Mouse (Mus musculus): ENCODE data around the gene Fam69a. TPM values are rescaled to one million over a fixed set of nuclear protein-coding genes. Genes with fewer than 3 reads are reported as not detected.

Gene Fam69a
- 1.5 and 2.3 TPM in 2 replicates for polyA plus RNA-seq (2012)

DNA sequence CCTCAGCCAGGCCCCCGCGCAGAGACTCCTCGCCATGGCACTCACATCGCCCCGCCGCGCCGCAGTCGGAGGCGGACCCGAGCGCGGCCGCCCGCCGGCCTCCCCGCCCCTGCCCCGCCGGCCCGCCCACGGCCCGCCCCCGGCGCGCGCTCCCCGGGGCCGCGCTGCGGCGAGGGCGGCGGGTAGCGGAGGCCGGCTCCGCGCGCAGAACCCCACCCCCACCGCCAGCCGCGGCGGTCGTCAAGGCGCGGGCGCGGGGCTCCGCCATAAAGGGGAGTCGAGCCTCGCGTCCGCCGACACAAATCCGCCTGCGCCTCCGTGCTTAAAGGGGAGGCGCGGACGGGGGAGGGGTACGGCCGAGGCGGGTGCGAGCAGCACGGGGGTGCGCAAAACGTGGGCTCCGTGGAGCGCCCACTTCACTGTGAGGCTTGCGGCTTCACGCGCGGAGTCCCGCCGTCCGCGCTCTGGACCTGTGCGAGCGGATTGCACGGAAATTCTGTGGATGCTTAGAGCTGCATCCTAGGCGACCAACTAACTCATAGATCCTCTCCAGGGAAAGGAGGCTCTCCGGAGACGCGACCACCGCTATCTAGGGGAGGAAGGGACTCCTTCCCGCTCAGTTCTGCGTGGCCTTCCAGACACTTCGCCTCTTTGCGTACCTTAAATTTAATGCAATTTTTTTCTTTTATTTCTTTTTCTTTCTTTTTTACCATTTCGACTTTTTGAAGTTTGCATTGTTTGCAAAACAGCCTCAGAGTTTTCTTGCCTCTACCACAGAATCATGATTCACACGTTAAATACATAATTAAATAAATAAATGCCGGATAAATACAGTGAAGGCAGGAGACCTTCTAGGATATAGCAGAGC is at the start of gene Fam69a:
TSS of gene Fam69a (minus strand) at position 119 of the 868 bp plus-strand sequence.
- TF ChIP-seq GATA1 (IDR thresholded peaks at IDR 0.05; ENCODE audit: low read length) = no peak

DNA sequence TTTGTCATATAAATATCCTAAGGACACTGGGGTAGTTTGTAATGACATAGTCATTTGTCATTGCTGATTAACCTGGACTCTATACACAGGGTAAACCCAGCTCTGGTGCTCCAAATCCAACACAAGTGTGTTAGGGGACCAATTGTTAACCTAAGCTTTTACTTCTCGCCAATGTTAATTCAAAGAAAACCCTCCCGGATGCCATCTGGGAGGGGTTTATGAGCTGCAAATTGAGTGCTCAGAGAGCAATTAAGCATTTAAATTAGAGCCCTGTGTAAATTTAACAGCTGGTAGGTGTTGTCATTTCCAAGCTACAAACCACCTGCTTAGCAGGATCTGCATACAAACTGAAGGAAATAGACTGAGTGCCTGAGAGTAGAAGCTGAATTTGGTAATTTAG is 48.6 kb upstream of the Fam69a start:
- no peak for TF ChIP-seq GATA1 (IDR thresholded peaks at IDR 0.05; ENCODE audit: low read length)

DNA sequence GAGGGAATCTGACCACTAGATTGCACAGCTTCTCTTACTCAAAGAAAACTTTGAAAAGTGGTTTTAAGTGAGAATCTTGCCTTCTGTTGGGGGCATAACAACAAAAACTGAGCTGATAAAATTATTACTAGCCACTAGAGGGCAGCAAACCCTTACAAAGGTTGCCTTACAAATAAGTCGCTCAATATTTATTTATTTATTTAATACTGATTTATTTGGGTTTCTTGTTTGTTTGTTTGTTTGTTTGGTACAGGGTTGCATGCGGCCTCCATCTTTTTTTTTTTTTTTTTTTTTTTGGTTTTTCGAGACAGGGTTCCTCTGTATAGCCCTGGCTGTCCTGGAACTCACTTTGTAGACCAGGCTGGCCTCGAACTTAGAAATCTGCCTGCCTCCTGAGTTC is 47.3 kb upstream of the Fam69a start:
- TF ChIP-seq GATA1 (IDR thresholded peaks at IDR 0.05; ENCODE audit: low read length) = no peak

DNA sequence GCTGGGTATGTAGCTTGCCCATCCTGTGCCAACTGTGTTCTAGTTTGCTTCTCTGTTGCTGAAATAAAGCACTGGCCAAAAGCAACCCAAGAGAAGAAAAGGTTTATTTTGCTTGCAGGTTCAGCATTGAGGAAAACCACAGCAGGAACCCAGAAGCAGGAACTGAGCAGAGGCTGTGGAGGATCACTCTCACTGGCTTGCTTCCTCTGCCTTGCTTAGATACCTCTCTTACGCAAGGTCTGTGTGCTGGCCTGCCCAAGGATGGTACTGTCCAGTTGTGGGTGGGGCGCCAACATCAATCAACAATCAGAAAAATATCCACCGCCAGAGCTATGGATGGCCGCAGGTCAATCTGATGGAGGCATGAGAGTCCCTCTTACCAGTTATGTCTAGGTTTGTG is 44.4 kb upstream of the Fam69a start:
- TF ChIP-seq GATA1 (IDR thresholded peaks at IDR 0.05; ENCODE audit: low read length) = no peak

DNA sequence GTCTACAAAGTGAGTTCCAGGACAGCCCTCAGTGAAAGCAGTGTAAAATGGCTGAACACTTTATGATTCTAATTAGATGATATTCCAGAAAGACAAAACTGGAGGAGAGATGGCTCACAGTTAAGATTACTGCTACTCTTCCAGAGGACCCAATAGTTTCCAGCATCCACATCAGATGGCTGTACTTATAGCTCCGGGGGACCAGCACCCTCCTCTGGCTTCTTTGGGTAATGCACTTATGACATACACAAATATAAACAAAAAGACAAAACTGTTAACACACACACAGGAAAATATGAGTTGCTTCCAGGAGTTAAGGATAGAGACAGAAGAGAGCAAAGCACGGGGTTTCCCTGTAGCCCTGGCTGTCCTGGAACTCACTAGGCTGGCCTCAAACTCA is 43.1 kb upstream of the Fam69a start:
- TF ChIP-seq GATA1 (IDR thresholded peaks at IDR 0.05; ENCODE audit: low read length) = no peak

DNA sequence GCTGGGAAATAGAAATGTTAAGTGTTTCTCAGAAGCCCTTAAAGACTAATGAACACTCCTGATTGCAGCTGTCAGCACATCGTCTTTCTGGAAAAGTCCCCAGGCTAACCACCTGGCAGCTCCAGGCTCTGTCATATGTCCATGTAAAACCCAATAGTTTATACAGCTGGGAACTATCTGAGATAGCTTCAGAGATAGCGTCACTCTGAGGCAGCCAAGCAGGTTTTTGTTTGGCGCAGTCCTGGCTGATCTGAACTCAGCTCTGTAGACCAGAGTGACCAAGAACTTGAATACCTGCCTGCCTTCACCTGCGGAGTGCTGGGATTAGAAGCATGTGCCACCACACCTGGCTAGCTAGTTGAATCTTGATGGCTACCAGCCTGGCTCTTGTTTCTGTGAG is 41.3 kb upstream of the Fam69a start:
- TF ChIP-seq GATA1 (IDR thresholded peaks at IDR 0.05; ENCODE audit: low read length) = no peak

DNA sequence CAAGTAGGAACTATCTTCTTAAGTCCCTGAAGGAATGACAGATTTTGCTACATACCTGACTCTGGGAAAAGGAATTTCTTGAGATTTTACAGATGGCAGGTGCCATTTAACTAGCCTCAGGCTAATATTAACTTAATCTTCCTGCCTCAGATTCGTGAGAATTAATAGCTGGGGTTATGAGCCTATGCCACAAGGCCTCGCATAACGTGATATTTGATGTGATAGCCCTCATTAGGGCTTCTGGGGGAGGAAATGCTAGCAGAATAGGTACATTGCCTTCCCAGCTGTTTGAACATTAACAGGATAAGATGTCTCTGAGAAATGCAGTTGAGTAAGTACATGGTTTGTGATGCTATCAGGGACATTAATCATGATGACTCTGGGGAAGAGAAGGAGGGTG is 34.5 kb upstream of the Fam69a start:
- TF ChIP-seq GATA1 (IDR thresholded peaks at IDR 0.05; ENCODE audit: low read length) = no peak

DNA sequence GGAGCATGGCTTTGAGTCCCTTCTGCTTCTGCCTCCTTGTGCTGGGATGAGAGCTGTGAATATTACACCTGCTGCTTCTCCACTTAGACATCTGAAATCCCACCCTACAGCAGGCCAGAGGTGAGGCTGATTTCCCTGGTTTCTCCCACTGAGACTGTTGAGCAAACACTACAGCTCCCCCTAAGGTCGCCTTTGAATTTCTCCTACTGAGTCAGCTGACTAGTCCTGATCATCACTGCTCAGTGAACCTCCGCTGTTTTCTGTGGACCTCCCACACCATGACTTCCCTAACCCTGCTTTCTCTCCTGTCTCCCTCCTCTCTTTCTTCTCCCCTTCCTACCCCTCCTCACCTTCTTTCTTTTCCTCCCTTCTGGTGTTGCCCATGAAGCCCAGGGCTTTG is 32.5 kb upstream of the Fam69a start:
- TF ChIP-seq GATA1 (IDR thresholded peaks at IDR 0.05; ENCODE audit: low read length) = no peak

DNA sequence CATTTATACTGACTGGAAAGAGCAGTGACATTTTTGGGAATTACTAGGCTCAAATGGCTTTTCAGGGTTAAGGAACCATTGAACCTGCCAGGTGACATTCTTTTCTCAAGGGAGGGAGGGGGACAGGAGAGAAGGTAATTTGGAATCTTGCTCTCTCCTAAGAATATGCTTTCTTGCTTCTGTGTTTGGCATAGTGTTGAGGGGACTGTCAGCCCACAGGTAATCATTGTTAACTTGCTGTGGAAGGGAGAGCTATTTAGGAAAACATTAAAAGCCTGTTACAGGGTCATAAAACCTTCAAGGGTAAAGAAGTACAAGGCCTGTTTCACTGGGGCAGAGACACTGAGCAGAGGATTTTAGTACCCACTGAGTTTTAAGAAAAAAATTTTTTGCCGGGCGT is 30.3 kb upstream of the Fam69a start:
- TF ChIP-seq GATA1 (IDR thresholded peaks at IDR 0.05; ENCODE audit: low read length) = no peak

DNA sequence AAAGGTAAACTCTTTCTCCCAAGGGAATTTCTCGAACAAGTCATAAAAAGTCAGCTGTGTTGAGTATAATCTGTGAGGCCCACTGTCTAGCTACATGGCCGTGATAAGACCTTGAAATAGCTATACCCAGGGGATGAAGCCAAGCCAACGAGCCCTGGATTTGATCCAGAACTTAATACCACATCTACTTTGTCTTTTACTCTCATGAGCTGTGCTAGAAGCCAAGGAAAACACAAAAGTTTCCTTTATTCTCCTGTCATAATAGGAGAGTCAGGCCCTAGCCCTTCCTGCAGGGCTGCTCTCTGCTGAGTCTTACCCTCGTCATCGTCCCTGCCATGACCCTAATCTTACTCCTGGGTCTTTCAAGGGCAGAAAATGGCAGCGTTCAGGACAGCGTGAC is 28.5 kb upstream of the Fam69a start:
- no peak for TF ChIP-seq GATA1 (IDR thresholded peaks at IDR 0.05; ENCODE audit: low read length)

DNA sequence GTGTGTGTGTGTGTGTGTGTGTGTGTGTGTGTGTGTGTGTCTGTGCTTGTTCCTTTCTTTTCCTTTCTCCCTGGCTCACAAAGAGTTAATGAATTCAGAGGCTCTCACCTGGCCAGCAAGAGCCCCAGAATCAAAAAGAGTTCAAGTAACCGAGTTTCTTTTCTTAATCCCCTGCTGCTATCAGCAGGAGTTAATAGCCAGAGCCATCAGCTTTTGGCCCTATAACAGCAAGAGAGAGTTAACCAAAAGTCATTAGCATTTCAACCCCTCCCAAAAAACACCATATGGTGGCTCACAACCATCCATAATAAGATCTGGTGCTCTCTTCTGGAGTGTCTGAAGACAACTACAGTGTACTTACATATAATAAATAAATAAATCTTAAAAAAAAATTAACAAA is 27.3 kb upstream of the Fam69a start:
- no peak for TF ChIP-seq GATA1 (IDR thresholded peaks at IDR 0.05; ENCODE audit: low read length)

DNA sequence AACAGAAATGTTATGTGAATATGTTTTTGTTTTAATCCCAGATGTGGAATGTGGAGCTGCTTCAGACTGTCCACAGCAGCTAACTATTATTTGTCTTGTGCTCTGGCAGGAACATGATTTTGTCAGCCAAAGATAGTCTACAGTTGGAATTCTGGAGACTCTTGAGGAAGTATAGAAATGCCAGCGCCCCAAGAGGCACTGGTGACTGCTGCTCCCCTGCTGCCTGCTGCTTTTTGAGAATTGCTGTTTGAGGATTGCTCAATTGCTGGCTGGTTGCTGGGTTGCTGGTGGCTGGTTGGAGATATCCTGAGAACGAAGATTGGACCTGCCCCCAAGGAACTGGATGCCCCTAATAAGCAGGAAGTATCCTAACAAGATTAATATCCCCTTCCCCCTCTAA is 22.8 kb upstream of the Fam69a start:
- no peak for TF ChIP-seq GATA1 (IDR thresholded peaks at IDR 0.05; ENCODE audit: low read length)

DNA sequence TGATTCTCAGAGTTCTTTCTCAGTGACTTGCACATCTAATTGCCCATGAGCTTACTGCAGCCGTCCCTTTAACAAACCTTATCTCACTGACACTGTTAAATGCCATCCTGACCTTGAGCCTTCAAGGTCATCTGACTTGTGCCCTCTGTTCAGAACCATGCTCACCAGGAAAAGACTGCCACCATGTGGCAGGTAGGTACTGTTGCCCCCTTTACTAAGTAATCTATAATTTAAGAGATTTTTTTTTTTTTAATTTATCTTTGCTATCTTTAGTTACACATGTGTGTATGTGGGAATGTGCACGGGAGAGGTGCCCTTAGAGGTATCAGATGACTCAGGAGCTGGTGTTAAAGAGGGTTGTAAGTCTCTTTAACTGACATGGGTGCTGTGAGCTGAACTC is 18.2 kb upstream of the Fam69a start:
- TF ChIP-seq GATA1 (IDR thresholded peaks at IDR 0.05; ENCODE audit: low read length) = no peak

DNA sequence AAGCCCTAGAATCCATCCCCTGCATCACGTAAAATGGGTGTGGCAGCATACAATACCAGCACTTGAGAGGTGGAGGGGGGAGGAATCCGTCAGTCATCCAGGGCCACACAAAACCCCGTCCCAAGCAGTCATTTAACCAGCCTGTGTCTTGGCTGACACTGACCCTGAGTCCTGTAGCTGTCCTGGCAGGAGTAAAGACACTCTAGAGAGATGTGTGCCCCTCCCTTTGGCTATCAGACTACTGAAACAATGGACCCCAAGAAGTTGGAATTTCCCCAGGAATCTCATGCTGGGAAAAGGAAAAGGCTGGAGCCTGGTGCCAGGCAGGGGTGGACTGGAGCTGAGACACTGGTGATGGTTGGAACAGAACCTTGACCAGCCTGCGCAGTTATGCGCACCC is 15.8 kb upstream of the Fam69a start:
- no peak for TF ChIP-seq GATA1 (IDR thresholded peaks at IDR 0.05; ENCODE audit: low read length)

DNA sequence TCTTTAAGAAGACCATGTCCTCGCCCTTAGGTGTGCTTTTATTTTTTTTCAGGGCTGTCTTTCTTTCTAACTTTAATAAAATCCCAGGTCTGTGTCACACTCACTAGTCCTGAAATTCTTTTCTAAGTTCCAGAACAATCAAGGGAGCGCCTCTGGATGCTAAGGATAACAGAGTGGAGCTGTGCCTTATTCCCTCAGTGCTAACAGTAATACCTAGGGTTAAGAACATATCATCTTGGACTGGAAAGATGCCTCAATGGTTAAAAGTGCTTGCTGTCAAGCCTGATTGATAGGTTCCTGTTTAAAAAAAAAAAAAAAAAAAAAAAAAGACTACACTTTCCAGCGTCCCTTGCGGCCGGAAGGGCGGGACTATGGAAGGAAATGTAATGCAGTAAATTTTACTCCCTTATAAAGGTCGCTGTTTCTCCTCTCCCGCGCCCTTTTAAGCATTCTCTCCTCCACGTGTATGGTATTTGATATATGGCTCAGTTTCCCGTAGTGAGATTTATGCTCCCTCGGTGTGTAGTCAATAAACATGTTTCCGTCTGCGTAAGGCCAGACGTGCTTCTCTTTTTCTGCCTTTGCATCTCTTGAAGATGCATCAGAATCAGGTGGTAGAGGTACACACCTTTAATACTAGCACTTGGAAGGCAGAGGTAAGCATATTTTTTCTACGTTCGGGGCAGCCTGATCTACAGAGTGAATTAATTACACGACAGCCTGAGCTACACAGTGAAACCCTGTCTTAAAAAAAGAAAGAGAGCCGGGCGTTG is 14.1 kb upstream of the Fam69a start:
- TF ChIP-seq GATA1 (IDR thresholded peaks at IDR 0.05; ENCODE audit: low read length) = no peak

DNA sequence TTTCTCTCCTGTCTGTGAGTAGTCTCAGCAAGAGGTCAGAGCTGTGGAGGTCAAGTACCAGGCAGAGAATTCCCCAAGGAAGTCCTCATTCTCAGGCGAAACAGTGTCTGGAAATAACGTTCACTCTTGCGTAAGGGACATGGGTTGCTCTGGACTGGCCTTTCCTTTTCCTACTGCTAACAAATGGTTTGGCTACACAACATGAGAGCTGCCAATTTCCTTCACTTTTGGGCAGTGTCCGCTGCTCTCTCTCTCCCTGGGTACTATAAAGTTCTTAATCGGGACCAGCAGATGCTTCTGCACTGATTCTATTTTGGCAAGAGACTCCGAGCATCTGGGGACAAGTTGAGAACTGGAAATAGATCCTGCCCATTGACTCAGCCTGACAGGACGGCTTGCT is 10.8 kb upstream of the Fam69a start:
- TF ChIP-seq GATA1 (IDR thresholded peaks at IDR 0.05; ENCODE audit: low read length) = no peak

DNA sequence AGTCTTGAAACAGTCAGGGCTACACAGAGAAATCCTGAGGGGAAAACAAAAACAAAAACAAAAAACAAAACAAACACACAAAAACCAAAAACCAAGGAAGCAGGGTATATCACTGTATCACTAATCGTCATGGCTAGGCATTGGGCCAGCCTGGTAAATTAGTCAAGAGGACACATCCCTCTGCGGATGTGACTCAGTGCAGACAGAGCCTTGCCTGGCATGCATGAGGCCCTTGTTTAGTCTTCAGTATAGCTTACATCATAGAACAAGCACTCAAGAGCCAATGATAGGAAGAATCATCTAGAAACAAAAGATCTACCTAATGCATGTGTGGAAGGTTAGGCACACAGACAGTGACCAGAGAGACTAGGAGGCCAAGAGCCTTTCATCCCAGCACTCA is 9.1 kb upstream of the Fam69a start:
- TF ChIP-seq GATA1 (IDR thresholded peaks at IDR 0.05; ENCODE audit: low read length) = no peak

Measured in G1E-ER4 (cell line).